Mouse (Mus musculus) myocyte (in vitro differentiated cells): Measurements from ENCODE around the gene Izumo1. TPM values are rescaled to one million over a fixed set of nuclear protein-coding genes. Genes with fewer than 3 reads are reported as not detected.

Experiments
- H3K27me3 ChIP-seq: one replicate; pipeline ENCODE4 v1.6.1; 2011; ENCODE audit not compliant: control insufficient read depth, insufficient read depth, insufficient read length
- H3K36me3 ChIP-seq: one replicate; pipeline ENCODE4 v1.6.1; 2011; ENCODE audit not compliant: control insufficient read depth, insufficient read depth
- H3K4me2 ChIP-seq: one replicate; pipeline ENCODE4 v1.6.1; 2011; ENCODE audit warnings: low read depth, control low read depth
- H3K4me3 ChIP-seq: one replicate; pipeline ENCODE4 v1.5.1; 2011; ENCODE audit warnings: mild to moderate bottlenecking, control low read depth, moderate library complexity
- H3K79me2 ChIP-seq: one replicate; pipeline ENCODE4 v1.6.1; 2011; ENCODE audit not compliant: control insufficient read depth, insufficient read depth
- H3ac ChIP-seq: one replicate; pipeline ENCODE4 v1.6.1; 2011; ENCODE audit not compliant: control insufficient read depth, insufficient read length
- CEBPB ChIP-seq: IDR thresholded peaks from 2 replicates; pipeline ENCODE4 v1.6.1; 2011; ENCODE audit warnings: mild to moderate bottlenecking, moderate library complexity; ENCODE audit not compliant: poor library complexity, insufficient read depth, severe bottlenecking
- E2F4 ChIP-seq: IDR thresholded peaks from one replicate; pipeline ENCODE4 v1.6.1; 2011; ENCODE audit warnings: mild to moderate bottlenecking, control low read depth, moderate library complexity; ENCODE audit not compliant: insufficient read depth
- MAX ChIP-seq: IDR thresholded peaks from one replicate; pipeline ENCODE4 v1.6.1; 2011; ENCODE audit warnings: low read depth, mild to moderate bottlenecking, control low read depth
- MYOD1 ChIP-seq, 3 experiments: IDR thresholded peaks; one replicate each; pipeline ENCODE4 v1.6.1; 2011; ENCODE audit warnings: control low read depth in 2 of 3, low read depth in 2 of 3, mild to moderate bottlenecking in 2 of 3, moderate library complexity in 1 of 3; ENCODE audit not compliant: insufficient read length in 2 of 3, control insufficient read depth in 1 of 3
- MYOG ChIP-seq, 3 experiments: IDR thresholded peaks; one replicate each; pipeline ENCODE4 v1.6.1; 2011; ENCODE audit warnings: control low read depth in 2 of 3, low read depth in 2 of 3, mild to moderate bottlenecking in 2 of 3; ENCODE audit not compliant: insufficient read length in 2 of 3, control insufficient read depth in 1 of 3, insufficient read depth in 1 of 3
- POLR2A ChIP-seq: IDR thresholded peaks from one replicate; pipeline ENCODE4 v1.6.1; 2011; ENCODE audit warnings: low read depth, mild to moderate bottlenecking, control low read depth, moderate library complexity; ENCODE audit not compliant: insufficient read length
- POLR2AphosphoS2 ChIP-seq: IDR thresholded peaks from one replicate; pipeline ENCODE4 v1.6.1; 2011; ENCODE audit warnings: low read depth, control low read depth; ENCODE audit not compliant: insufficient read length
- REST ChIP-seq: IDR thresholded peaks from one replicate; pipeline ENCODE4 v1.6.1; 2011; ENCODE audit warnings: mild to moderate bottlenecking, control low read depth, moderate library complexity; ENCODE audit not compliant: insufficient read depth, insufficient read length
- SRF ChIP-seq: IDR thresholded peaks from one replicate; pipeline ENCODE4 v1.6.1; 2011; ENCODE audit warnings: low read depth; ENCODE audit not compliant: control insufficient read depth, insufficient read length
- TCF12 ChIP-seq: IDR thresholded peaks from one replicate; pipeline ENCODE4 v1.6.1; 2011; ENCODE audit warnings: mild to moderate bottlenecking, control low read depth; ENCODE audit not compliant: poor library complexity, insufficient read depth, severe bottlenecking
- TCF3 ChIP-seq: IDR thresholded peaks from one replicate; pipeline ENCODE4 v1.6.1; 2011; ENCODE audit warnings: low read depth, control low read depth; ENCODE audit not compliant: insufficient read length
- USF1 ChIP-seq: IDR thresholded peaks from one replicate; pipeline ENCODE4 v1.6.1; 2011; ENCODE audit warnings: low read depth, mild to moderate bottlenecking, control low read depth, moderate library complexity
- polyA plus RNA-seq: library from polyadenylated mRNA; unstranded; fragments of >200 nt; fragmentation: generic; extraction: Trizol; gene quantifications from one replicate; pipeline ENCODE4 v1.2.1, GENCODE M21; 2012; ENCODE audit warnings: missing spikeins

Izumo1 gene
- polyA plus RNA-seq, 1 experiment: not detected

- H3K27me3 ChIP-seq: no peaks in the 10 kb centered on the region
- no peak overlapping the region for H3K4me3 ChIP-seq
- H3K79me2 ChIP-seq: no peaks in the 10 kb centered on the region
- no peak overlapping the region for H3K4me2 ChIP-seq
- H3ac ChIP-seq: no peak overlapping the region
- H3K36me3 ChIP-seq: no peaks in the 10 kb centered on the region
- TF ChIP-seq TCF3: no peak
- TF ChIP-seq MAX: no peak
- no peak for TF ChIP-seq REST
These were observed 8.7 kb downstream of the Izumo1 start for GRCm38 (mm10) chr7:45630064-45630907.

GRCm38 (mm10) chr7:45632499-45632898 is 10.9 kb downstream of the Izumo1 start:
- H3K4me2 ChIP-seq: no peak overlapping the region
- no peaks in the 10 kb centered on the region for H3K27me3 ChIP-seq
- no peak overlapping the region for H3K4me3 ChIP-seq
- no peaks in the 10 kb centered on the region for H3K36me3 ChIP-seq
- TF ChIP-seq MYOD1 (IDR thresholded peaks at IDR 0.05; ENCODE audit: control insufficient read depth in 1 of 3, insufficient read length in 2 of 3, low read depth in 2 of 3) (no peak), CEBPB (no peak), TCF12 (no peak), USF1 (no peak), MYOG (IDR thresholded peaks at IDR 0.05; ENCODE audit: control insufficient read depth in 1 of 3, insufficient read depth in 1 of 3, insufficient read length in 2 of 3, low read depth in 2 of 3) (no peak), TCF3 (no peak), REST (no peak), POLR2A (no peak), MAX (no peak), E2F4 (no peak), POLR2AphosphoS2 (no peak)
- H3ac ChIP-seq: no peak overlapping the region
- no peaks in the 10 kb centered on the region for H3K79me2 ChIP-seq

GRCm38 (mm10) chr7:45634946-45635681 is 13.5 kb downstream of the Izumo1 start:
- no peak overlapping the region for H3ac ChIP-seq
- no peak for TF ChIP-seq MYOG (IDR thresholded peaks at IDR 0.05; ENCODE audit: control insufficient read depth in 1 of 3, insufficient read depth in 1 of 3, insufficient read length in 2 of 3, low read depth in 2 of 3)
- peak; percentile 34 for TF ChIP-seq POLR2AphosphoS2
- no peaks in the 10 kb centered on the region for H3K36me3 ChIP-seq
- no peaks in the 10 kb centered on the region for H3K79me2 ChIP-seq
- no peak overlapping the region for H3K4me2 ChIP-seq
- no peak overlapping the region for H3K4me3 ChIP-seq
- H3K27me3 ChIP-seq: no peaks in the 10 kb centered on the region

GRCm38 (mm10) chr7:45635711-45636688 is 14.4 kb downstream of the Izumo1 start:
- Histone ChIP-seq H3K36me3 (no peaks in the 10 kb centered on the region), H3K4me2 (no peak overlapping the region), H3K79me2 (no peaks in the 10 kb centered on the region), H3K4me3 (no peak overlapping the region), H3K27me3 (no peaks in the 10 kb centered on the region), H3ac (no peak overlapping the region)
- TF ChIP-seq POLR2AphosphoS2 (no peak), E2F4 (no peak), POLR2A (no peak), TCF3 (no peak), CEBPB (no peak), MYOG (IDR thresholded peaks at IDR 0.05; ENCODE audit: control insufficient read depth in 1 of 3, insufficient read depth in 1 of 3, insufficient read length in 2 of 3, low read depth in 2 of 3) (no peak), SRF (no peak), MYOD1 (IDR thresholded peaks at IDR 0.05; ENCODE audit: control insufficient read depth in 1 of 3, insufficient read length in 2 of 3, low read depth in 2 of 3) (no peak), USF1 (no peak), TCF12 (no peak), MAX (no peak), REST (no peak)

GRCm38 (mm10) chr7:45637710-45638109 is 16.1 kb downstream of the Izumo1 start:
- no peaks in the 10 kb centered on the region for H3K79me2 ChIP-seq
- no peak overlapping the region for H3ac ChIP-seq
- H3K4me2 ChIP-seq: no peak overlapping the region
- H3K27me3 ChIP-seq: no peaks in the 10 kb centered on the region
- no peak for TF ChIP-seq POLR2A
- TF ChIP-seq MYOG (IDR thresholded peaks at IDR 0.05; ENCODE audit: control insufficient read depth in 1 of 3, insufficient read depth in 1 of 3, insufficient read length in 2 of 3, low read depth in 2 of 3): no peak
- TF ChIP-seq TCF12: no peak
- TF ChIP-seq E2F4: no peak
- TF ChIP-seq TCF3: no peak
- no peak for TF ChIP-seq REST
- TF ChIP-seq USF1: no peak
- TF ChIP-seq CEBPB: no peak
- TF ChIP-seq POLR2AphosphoS2: no peak
- no peak for TF ChIP-seq MYOD1 (IDR thresholded peaks at IDR 0.05; ENCODE audit: control insufficient read depth in 1 of 3, insufficient read length in 2 of 3, low read depth in 2 of 3)
- TF ChIP-seq MAX: no peak
- no peak for TF ChIP-seq SRF
- no peaks in the 10 kb centered on the region for H3K36me3 ChIP-seq
- H3K4me3 ChIP-seq: no peak overlapping the region
